Mouse (Mus musculus): Measurements from ENCODE around the gene C3ar1. TPM values are rescaled to one million over a fixed set of nuclear protein-coding genes. Genes with fewer than 3 reads are reported as not detected.

The C3ar1 gene
- total and polyA plus RNA-seq, 2 experiments from 2014 or later: 1.3 to 1.8 TPM

- Histone ChIP-seq H3K27ac (ENCODE audit: low read depth, low read length) (no peak overlapping the region), H3K9me3 (ENCODE audit: low read length) (no peaks in the 10 kb centered on the region), H3K4me2 (ENCODE audit: low read depth, low read length, poor library complexity, severe bottlenecking) (no peak overlapping the region), H3K4me3 (ENCODE audit: low read depth, low read length) (no peak overlapping the region), H3K27me3 (ENCODE audit: insufficient read depth, low read length) (no peaks in the 10 kb centered on the region), H3K36me3 (ENCODE audit: insufficient read depth, low read length) (no peaks in the 10 kb centered on the region), H3K9ac (replicated peaks; ENCODE audit: low read length, poor library complexity, severe bottlenecking) (no peak overlapping the region), H3K4me1 (ENCODE audit: insufficient read depth, low read length) (no peaks in the 10 kb centered on the region)
- DNase-seq (ENCODE audit: low spot score) (peak; percentile 38), ATAC-seq (ENCODE audit: low FRiP score) (no peak)
- peak; percentile 65 for TF ChIP-seq CTCF (IDR thresholded peaks at IDR 0.05)
- 68% methylated on average over 4 of the region's 4 CpGs for WGBS
These were observed 12.0 kb upstream of the C3ar1 start for GRCm38 (mm10) chr6:122867914-122868313.

DNA sequence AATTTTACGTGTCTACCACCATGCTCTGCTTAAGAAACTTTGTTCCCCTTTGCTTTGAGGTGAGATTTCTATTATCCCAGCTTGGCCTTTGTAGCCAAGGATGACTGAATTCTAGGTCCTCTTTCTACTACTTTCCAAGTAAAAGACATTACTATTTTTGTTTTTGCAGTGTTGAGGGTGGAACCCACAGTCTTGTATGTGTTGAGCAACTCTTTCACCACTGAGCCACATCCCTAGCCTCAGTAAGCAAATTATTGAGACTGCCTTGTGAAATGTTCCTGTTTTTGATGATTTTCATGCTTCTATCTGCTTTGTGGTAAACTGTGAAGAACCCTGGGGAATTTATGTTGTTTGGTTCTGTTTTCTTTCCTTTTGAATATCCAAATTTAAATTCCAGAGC is 6.9 kb upstream of the C3ar1 start:
- Histone ChIP-seq H3K4me2 (ENCODE audit: low read depth, low read length, poor library complexity, severe bottlenecking) (no peak overlapping the region), H3K27ac (ENCODE audit: low read depth, low read length) (no peak overlapping the region), H3K36me3 (ENCODE audit: insufficient read depth, low read length) (no peaks in the 10 kb centered on the region), H3K9me3 (ENCODE audit: low read length) (peaks cover 4% of the 10 kb centered on the region; the same call in 1 of the 2 replicates), H3K4me3 (ENCODE audit: low read depth, low read length) (no peak overlapping the region), H3K27me3 (ENCODE audit: insufficient read depth, low read length) (no peaks in the 10 kb centered on the region), H3K4me1 (ENCODE audit: insufficient read depth, low read length) (no peaks in the 10 kb centered on the region), H3K9ac (replicated peaks; ENCODE audit: low read length, poor library complexity, severe bottlenecking) (no peak overlapping the region)
- DNase-seq (ENCODE audit: low spot score) (no peak), ATAC-seq (ENCODE audit: low FRiP score) (no peak)
- 90% methylated on average over 1 of the region's 1 CpGs for WGBS
- TF ChIP-seq CTCF (IDR thresholded peaks at IDR 0.05): no peak

DNA sequence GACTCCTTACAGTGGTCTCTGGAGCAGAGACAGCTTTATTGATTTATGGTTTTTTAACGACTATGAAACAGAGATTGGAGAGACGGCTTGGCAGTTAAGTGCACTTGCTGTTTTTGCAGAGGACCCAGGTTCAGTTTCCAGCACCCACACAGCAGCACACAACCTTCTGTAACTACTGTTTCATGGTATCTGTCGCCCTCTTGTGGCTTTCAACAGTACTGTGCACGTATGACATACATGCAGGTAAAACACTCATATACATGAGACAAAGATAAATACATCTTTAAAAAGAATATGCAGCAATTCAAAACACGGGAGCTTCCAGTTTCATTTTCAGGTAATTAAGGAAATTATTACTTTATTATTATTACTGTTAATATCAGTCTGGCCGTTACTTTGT is 6.5 kb upstream of the C3ar1 start:
- Histone ChIP-seq H3K36me3 (ENCODE audit: insufficient read depth, low read length) (no peaks in the 10 kb centered on the region), H3K4me2 (ENCODE audit: low read depth, low read length, poor library complexity, severe bottlenecking) (no peak overlapping the region), H3K9me3 (ENCODE audit: low read length) (peaks cover 4% of the 10 kb centered on the region; the same call in 1 of the 2 replicates), H3K9ac (replicated peaks; ENCODE audit: low read length, poor library complexity, severe bottlenecking) (no peak overlapping the region), H3K27me3 (ENCODE audit: insufficient read depth, low read length) (no peaks in the 10 kb centered on the region), H3K4me1 (ENCODE audit: insufficient read depth, low read length) (no peaks in the 10 kb centered on the region), H3K4me3 (ENCODE audit: low read depth, low read length) (no peak overlapping the region), H3K27ac (ENCODE audit: low read depth, low read length) (no peak overlapping the region)
- ATAC-seq (ENCODE audit: low FRiP score): no peak
- 82% methylated on average over 6 of the region's 6 CpGs for WGBS
- TF ChIP-seq CTCF (IDR thresholded peaks at IDR 0.05): peak; percentile 19
- DNase-seq (ENCODE audit: low spot score): no peak

- H3K36me3 ChIP-seq (ENCODE audit: insufficient read depth, low read length): no peaks in the 10 kb centered on the region
- no peaks in the 10 kb centered on the region for H3K4me1 ChIP-seq (ENCODE audit: insufficient read depth, low read length)
- WGBS: 81% methylated on average over 12 of the region's 12 CpGs
- H3K4me2 ChIP-seq (ENCODE audit: low read depth, low read length, poor library complexity, severe bottlenecking): no peak overlapping the region
- ATAC-seq (ENCODE audit: low FRiP score): no peak
- no peak for DNase-seq (ENCODE audit: low spot score)
- no peaks in the 10 kb centered on the region for H3K27me3 ChIP-seq (ENCODE audit: insufficient read depth, low read length)
- no peak overlapping the region for H3K9ac ChIP-seq (replicated peaks; ENCODE audit: low read length, poor library complexity, severe bottlenecking)
- no peak overlapping the region for H3K4me3 ChIP-seq (ENCODE audit: low read depth, low read length)
- no peaks in the 10 kb centered on the region for H3K9me3 ChIP-seq (ENCODE audit: low read length)
- H3K27ac ChIP-seq (ENCODE audit: low read depth, low read length): no peak overlapping the region
- no peak for TF ChIP-seq CTCF (IDR thresholded peaks at IDR 0.05)
These were observed 1.4 kb downstream of the C3ar1 start for GRCm38 (mm10) chr6:122854552-122854951.

- ATAC-seq (ENCODE audit: low FRiP score) (no peak), DNase-seq (ENCODE audit: low spot score) (no peak)
- H3K36me3 ChIP-seq (ENCODE audit: insufficient read depth, low read length): no peaks in the 10 kb centered on the region
- WGBS: 75% methylated on average over 2 of the region's 2 CpGs
- TF ChIP-seq CTCF (IDR thresholded peaks at IDR 0.05): no peak
- H3K4me1 ChIP-seq (ENCODE audit: insufficient read depth, low read length): no peaks in the 10 kb centered on the region
- no peak overlapping the region for H3K9ac ChIP-seq (replicated peaks; ENCODE audit: low read length, poor library complexity, severe bottlenecking)
- H3K4me2 ChIP-seq (ENCODE audit: low read depth, low read length, poor library complexity, severe bottlenecking): no peak overlapping the region
- H3K27me3 ChIP-seq (ENCODE audit: insufficient read depth, low read length): no peaks in the 10 kb centered on the region
- H3K27ac ChIP-seq (ENCODE audit: low read depth, low read length): no peak overlapping the region
- no peaks in the 10 kb centered on the region for H3K9me3 ChIP-seq (ENCODE audit: low read length)
- H3K4me3 ChIP-seq (ENCODE audit: low read depth, low read length): no peak overlapping the region
These were observed 3.3 kb downstream of the C3ar1 start for GRCm38 (mm10) chr6:122852696-122853095.

- Histone ChIP-seq H3K27ac (ENCODE audit: low read depth, low read length) (no peak overlapping the region), H3K4me2 (ENCODE audit: low read depth, low read length, poor library complexity, severe bottlenecking) (no peak overlapping the region), H3K4me3 (ENCODE audit: low read depth, low read length) (no peak overlapping the region), H3K9ac (replicated peaks; ENCODE audit: low read length, poor library complexity, severe bottlenecking) (no peak overlapping the region), H3K36me3 (ENCODE audit: insufficient read depth, low read length) (peaks cover 50% of the 10 kb centered on the region), H3K27me3 (ENCODE audit: insufficient read depth, low read length) (no peaks in the 10 kb centered on the region), H3K4me1 (ENCODE audit: insufficient read depth, low read length) (no peaks in the 10 kb centered on the region), H3K9me3 (ENCODE audit: low read length) (no peaks in the 10 kb centered on the region)
- TF ChIP-seq CTCF (IDR thresholded peaks at IDR 0.05): no peak
- ATAC-seq (ENCODE audit: low FRiP score) (no peak), DNase-seq (ENCODE audit: low spot score) (no peak)
- 77% methylated on average over 6 of the region's 6 CpGs for WGBS
These were observed 12.2 kb downstream of the C3ar1 start for GRCm38 (mm10) chr6:122843759-122844158.

All from midbrain, postnatal 0 days (tissue).